Mouse (Mus musculus) adipocyte (in vitro differentiated cells): ENCODE data around the gene Zfp518b.

Experiments
- DNase-seq: peaks from one replicate; pipeline ENCODE4 v3.0.0-alpha.2; 2016; ENCODE audit warnings: low spot score

Gene Zfp518b

DNA sequence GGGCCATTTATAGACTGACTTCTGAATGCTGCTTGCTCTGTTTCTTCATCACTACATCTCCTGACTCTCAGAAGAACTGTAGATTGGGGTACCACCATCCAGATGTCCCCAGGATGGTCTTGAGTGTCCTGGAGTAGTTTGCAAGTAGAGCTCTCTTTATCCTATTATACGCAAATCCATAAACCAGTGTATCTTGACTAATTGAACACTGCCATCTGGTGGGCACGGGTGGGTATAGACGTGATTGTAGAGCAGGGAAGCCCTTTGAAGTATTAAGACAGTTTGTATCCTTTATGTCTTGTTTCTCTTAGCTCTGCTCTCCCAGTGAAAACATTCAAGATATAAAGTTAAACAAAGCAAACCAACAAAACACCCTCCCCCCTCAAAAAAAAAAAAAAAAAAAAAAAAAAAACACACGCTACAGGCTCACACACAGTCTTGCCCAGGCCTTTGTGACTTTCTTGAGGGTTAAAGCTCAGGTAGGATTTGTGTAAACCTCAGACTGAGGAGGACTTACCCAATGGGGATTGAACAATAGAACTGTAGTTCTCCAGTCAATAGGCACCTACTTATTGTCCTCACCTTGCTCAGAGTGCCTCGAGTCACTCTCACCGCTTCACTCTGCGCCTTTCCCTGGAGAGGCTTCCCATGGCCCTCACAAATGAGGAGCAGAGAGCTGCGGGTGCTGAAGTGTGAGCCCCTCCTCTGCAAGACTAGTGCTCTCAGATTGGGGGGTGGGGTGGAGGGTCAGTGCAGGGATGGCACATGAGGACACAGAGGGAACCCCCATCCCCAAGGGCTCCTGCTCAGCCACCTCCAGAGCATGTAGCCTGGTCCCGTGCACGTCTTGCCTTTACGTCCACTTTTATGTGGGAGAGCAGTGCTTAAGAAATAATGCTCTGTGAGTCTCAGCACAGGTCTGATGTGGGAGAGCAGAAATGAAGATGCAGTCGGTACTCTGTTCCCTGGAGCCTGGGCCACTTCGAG, 51.9 kb downstream of the Zfp518b start:
- DNase-seq, result peak; percentile 91

DNA sequence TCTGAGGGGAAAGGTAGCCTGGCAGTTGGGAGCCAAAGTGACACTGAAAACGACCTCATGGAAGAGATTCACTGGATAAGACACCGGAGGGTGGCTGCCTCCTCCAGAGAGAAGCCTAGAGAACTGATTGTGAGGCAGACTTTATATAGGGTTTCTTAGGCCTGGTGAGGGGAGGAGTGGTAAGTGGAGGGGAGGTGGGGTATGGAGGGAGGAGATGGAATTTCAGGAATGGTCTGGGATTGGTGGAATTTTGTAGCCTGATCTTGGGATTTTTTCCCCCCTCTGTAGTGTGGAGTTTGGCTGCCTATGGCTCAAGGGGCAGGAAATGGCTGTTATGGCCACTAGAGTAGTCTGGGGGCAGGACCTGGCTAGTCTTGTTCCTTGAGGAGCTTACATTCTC, 56.6 kb downstream of the Zfp518b start:
- DNase-seq, result no peak

DNA sequence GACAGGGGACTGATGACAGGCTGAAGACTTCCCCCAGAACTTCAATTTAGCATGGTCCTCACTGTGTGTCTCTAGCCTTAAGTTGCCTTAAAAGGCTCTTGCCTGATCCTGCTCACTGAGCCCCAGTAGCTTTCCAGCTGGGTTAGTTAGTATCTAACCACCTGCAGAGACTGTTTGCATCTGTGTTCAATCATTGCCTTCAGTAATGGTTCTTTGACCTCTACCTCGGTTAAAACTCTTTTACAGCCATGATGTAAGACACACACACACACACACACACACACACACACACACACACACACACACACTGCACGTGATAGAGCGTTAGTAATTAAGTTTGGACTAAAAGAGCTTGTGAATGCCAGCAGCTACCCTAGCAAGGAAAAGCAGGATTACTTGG, 57.7 kb downstream of the Zfp518b start:
- DNase-seq, result no peak

DNA sequence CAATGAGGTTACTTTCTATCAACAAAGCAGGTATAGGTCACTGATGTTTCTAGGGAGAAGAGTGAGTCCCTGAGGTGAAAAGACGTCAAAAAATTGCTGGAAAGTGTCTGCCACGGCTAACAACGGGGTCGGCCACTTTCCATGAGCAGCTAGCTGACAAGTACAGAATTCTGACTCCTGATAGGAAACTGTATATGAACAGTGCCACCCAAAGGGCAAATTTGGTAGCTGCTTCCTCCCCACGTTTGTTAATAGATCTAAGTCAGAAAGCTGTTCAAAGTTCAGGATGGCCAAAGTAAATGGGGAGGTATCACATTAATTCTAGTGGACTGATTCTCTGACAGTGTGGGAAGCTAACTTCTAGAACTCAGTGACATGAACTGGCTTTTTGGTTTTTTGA, 63.8 kb downstream of the Zfp518b start:
- DNase-seq, result peak; percentile 80

DNA sequence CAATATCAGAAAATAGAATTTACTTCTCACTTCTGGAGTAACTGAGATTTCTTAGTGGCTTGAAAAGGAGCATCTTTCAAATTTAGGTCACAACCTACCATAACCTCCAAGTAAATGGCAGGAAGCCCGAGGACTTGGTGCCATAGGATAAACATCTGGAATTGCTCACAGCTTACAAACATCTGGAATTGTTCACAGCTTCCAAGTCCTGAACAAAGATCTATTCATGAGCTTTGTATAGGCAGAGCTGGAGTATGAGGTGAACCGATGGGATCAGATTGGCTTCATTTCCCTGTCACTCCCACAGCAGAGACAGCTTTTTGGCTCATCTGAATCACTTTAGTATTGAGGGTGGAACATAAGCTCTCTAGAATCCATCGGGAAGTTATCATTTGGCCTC, 65.7 kb downstream of the Zfp518b start:
- peak; percentile 52 for DNase-seq
